Mouse (Mus musculus) kidney, embryonic 16.5 days (tissue): ENCODE measurements at regions not wholly inside any gene's neighbourhood (a gene's known extent, or its start where the extent isn't known, plus 50 kb on each side); places are given as distances from the start of the nearest gene placed in this dataset.

Source experiments
- ATAC-seq: fragments of 200-750 bp; cut with Nextera tagmentation; 2 replicates; pipeline ENCODE4 v1.8.0; 2017; ENCODE audit warnings: moderate TSS enrichment; ENCODE audit not compliant: low FRiP score, low TSS enrichment
- H3K27ac ChIP-seq: fragments of 300-500 bp; sonication (generic); 2 replicates; pipeline ENCODE4 v1.5.1; 2014; ENCODE audit warnings: low read length
- H3K27me3 ChIP-seq: fragments of 300-500 bp; sonication (generic); 2 replicates; pipeline ENCODE4 v1.6.1; 2014; ENCODE audit warnings: low read length, control low read depth, mixed read lengths; ENCODE audit not compliant: insufficient read depth
- H3K36me3 ChIP-seq: fragments of 300-500 bp; sonication (generic); 2 replicates; pipeline ENCODE4 v1.6.1; 2014; ENCODE audit warnings: low read length, control low read depth, mixed read lengths; ENCODE audit not compliant: insufficient read depth
- H3K4me1 ChIP-seq: fragments of 300-500 bp; sonication (generic); 2 replicates; pipeline ENCODE4 v1.6.1; 2014; ENCODE audit warnings: low read length, control low read depth, mixed read lengths; ENCODE audit not compliant: insufficient read depth
- H3K4me2 ChIP-seq: fragments of 300-500 bp; sonication (generic); replicated peaks from 2 replicates; pipeline ENCODE4 v1.6.1; 2014; ENCODE audit warnings: low read depth, low read length
- H3K4me3 ChIP-seq: fragments of 300-500 bp; sonication (generic); 2 replicates; pipeline ENCODE4 v1.5.1; 2014; ENCODE audit warnings: mild to moderate bottlenecking, low read length
- H3K9ac ChIP-seq: fragments of 300-500 bp; sonication (generic); replicated peaks from 2 replicates; pipeline ENCODE4 v1.6.1; 2014; ENCODE audit warnings: low read length
- H3K9me3 ChIP-seq: fragments of 300-500 bp; sonication (generic); 2 replicates; pipeline ENCODE4 v1.6.1; 2016; ENCODE audit warnings: low read length, control low read depth
- WGBS: fragments of 180-500 bp; shearing (Covaris S2); extraction: QIAGEN DNeasy Blood & Tissue Kit; methylation state at CpG from one replicate; pipeline ENCODE4 v1.1.7; 2014; 5-methylcytosine and 5-hydroxymethylcytosine counted together

- Histone ChIP-seq H3K9me3 (no peaks in the 10 kb centered on the region), H3K36me3 (no peaks in the 10 kb centered on the region), H3K27ac (no peak overlapping the region), H3K4me1 (no peaks in the 10 kb centered on the region), H3K4me2 (no peak overlapping the region), H3K4me3 (no peak overlapping the region), H3K9ac (no peak overlapping the region), H3K27me3 (no peaks in the 10 kb centered on the region)
- ATAC-seq, result peak; percentile 23; the same call in 1 of the 2 replicates
- WGBS, result 13% methylated on average over 16 of the region's 16 CpGs
Observed at GRCm38 (mm10) chr1:177382596-177383190, 59.5 kb upstream of the Zbtb18 start.

- WGBS, result 83% methylated on average over 4 of the region's 4 CpGs
- no peaks in the 10 kb centered on the region for H3K27me3 ChIP-seq
- no peak overlapping the region for H3K4me3 ChIP-seq
- no peaks in the 10 kb centered on the region for H3K36me3 ChIP-seq
- no peak for ATAC-seq
- no peak overlapping the region for H3K9ac ChIP-seq
- no peak overlapping the region for H3K27ac ChIP-seq
- H3K9me3 ChIP-seq, result no peaks in the 10 kb centered on the region
- no peaks in the 10 kb centered on the region for H3K4me1 ChIP-seq
- H3K4me2 ChIP-seq, result no peak overlapping the region
Observed at GRCm38 (mm10) chr1:177382147-177382546, 60.0 kb upstream of the Zbtb18 start.

- Histone ChIP-seq H3K4me1 (peaks cover 8% of the 10 kb centered on the region; the same call in 1 of the 2 replicates), H3K4me3 (no peak overlapping the region), H3K27ac (no peak overlapping the region), H3K27me3 (no peaks in the 10 kb centered on the region), H3K9ac (no peak overlapping the region), H3K9me3 (no peaks in the 10 kb centered on the region), H3K4me2 (no peak overlapping the region), H3K36me3 (no peaks in the 10 kb centered on the region)
- ATAC-seq, result no peak
- WGBS, result 87% methylated on average over 3 of the region's 3 CpGs
Observed at GRCm38 (mm10) chr1:177378112-177378511, 64.0 kb upstream of the Zbtb18 start.

GRCm38 (mm10) chr1:177373226-177373825 is 68.8 kb upstream of the Zbtb18 start:
- Histone ChIP-seq H3K9ac (no peak overlapping the region), H3K36me3 (no peaks in the 10 kb centered on the region), H3K27me3 (no peaks in the 10 kb centered on the region), H3K4me3 (no peak overlapping the region), H3K27ac (no peak overlapping the region), H3K4me2 (0 out of 2 replicates have a peak overlapping the region, but pooled peaks have one; percentile 10), H3K4me1 (peaks cover 8% of the 10 kb centered on the region; the same call in 1 of the 2 replicates), H3K9me3 (no peaks in the 10 kb centered on the region)
- 6% methylated on average over 5 of the region's 5 CpGs for WGBS
- peak; percentile 51; the same call in 1 of the 2 replicates for ATAC-seq

GRCm38 (mm10) chr1:177372066-177372465 is 70.1 kb upstream of the Zbtb18 start:
- H3K9ac ChIP-seq, result no peak overlapping the region
- no peak overlapping the region for H3K4me2 ChIP-seq
- no peaks in the 10 kb centered on the region for H3K9me3 ChIP-seq
- H3K36me3 ChIP-seq, result no peaks in the 10 kb centered on the region
- WGBS, result 71% methylated on average over 10 of the region's 10 CpGs
- ATAC-seq, result no peak
- no peaks in the 10 kb centered on the region for H3K27me3 ChIP-seq
- peaks cover 8% of the 10 kb centered on the region; the same call in 1 of the 2 replicates for H3K4me1 ChIP-seq
- H3K27ac ChIP-seq, result no peak overlapping the region
- no peak overlapping the region for H3K4me3 ChIP-seq

GRCm38 (mm10) chr1:177367864-177368610 is 74.1 kb upstream of the Zbtb18 start:
- Histone ChIP-seq H3K4me2 (no peak overlapping the region), H3K9ac (no peak overlapping the region), H3K4me3 (no peak overlapping the region), H3K36me3 (no peaks in the 10 kb centered on the region), H3K27me3 (no peaks in the 10 kb centered on the region), H3K4me1 (no peaks in the 10 kb centered on the region), H3K9me3 (no peaks in the 10 kb centered on the region), H3K27ac (no peak overlapping the region)
- no peak for ATAC-seq
- WGBS, result 88% methylated on average over 9 of the region's 9 CpGs

GRCm38 (mm10) chr1:177366914-177367313 is 75.2 kb upstream of the Zbtb18 start:
- no peak for ATAC-seq
- H3K27ac ChIP-seq, result no peak overlapping the region
- no peak overlapping the region for H3K9ac ChIP-seq
- H3K4me3 ChIP-seq, result no peak overlapping the region
- H3K36me3 ChIP-seq, result no peaks in the 10 kb centered on the region
- no peak overlapping the region for H3K4me2 ChIP-seq
- H3K27me3 ChIP-seq, result no peaks in the 10 kb centered on the region
- no peaks in the 10 kb centered on the region for H3K9me3 ChIP-seq
- 78% methylated on average over 6 of the region's 6 CpGs for WGBS
- no peaks in the 10 kb centered on the region for H3K4me1 ChIP-seq

GRCm38 (mm10) chr1:177366475-177366874 is 75.7 kb upstream of the Zbtb18 start:
- ATAC-seq, result no peak
- H3K9ac ChIP-seq, result no peak overlapping the region
- no peaks in the 10 kb centered on the region for H3K4me1 ChIP-seq
- H3K4me3 ChIP-seq, result no peak overlapping the region
- no peaks in the 10 kb centered on the region for H3K9me3 ChIP-seq
- H3K27me3 ChIP-seq, result no peaks in the 10 kb centered on the region
- no peak overlapping the region for H3K27ac ChIP-seq
- H3K4me2 ChIP-seq, result no peak overlapping the region
- no peaks in the 10 kb centered on the region for H3K36me3 ChIP-seq
- WGBS, result 77% methylated on average over 7 of the region's 7 CpGs

- H3K27me3 ChIP-seq, result no peaks in the 10 kb centered on the region
- H3K36me3 ChIP-seq, result no peaks in the 10 kb centered on the region
- H3K9ac ChIP-seq, result no peak overlapping the region
- ATAC-seq, result no peak
- WGBS, result 84% methylated on average over 7 of the region's 7 CpGs
- H3K27ac ChIP-seq, result no peak overlapping the region
- H3K4me2 ChIP-seq, result no peak overlapping the region
- no peak overlapping the region for H3K4me3 ChIP-seq
- H3K9me3 ChIP-seq, result no peaks in the 10 kb centered on the region
- no peaks in the 10 kb centered on the region for H3K4me1 ChIP-seq
Observed at GRCm38 (mm10) chr1:177364355-177364754, 77.8 kb upstream of the Zbtb18 start.

GRCm38 (mm10) chr1:177362398-177362797 is 79.8 kb upstream of the Zbtb18 start:
- 93% methylated on average over 8 of the region's 8 CpGs for WGBS
- Histone ChIP-seq H3K36me3 (no peaks in the 10 kb centered on the region), H3K27me3 (no peaks in the 10 kb centered on the region), H3K4me2 (no peak overlapping the region), H3K9ac (no peak overlapping the region), H3K4me3 (no peak overlapping the region), H3K9me3 (no peaks in the 10 kb centered on the region), H3K4me1 (no peaks in the 10 kb centered on the region), H3K27ac (no peak overlapping the region)
- no peak for ATAC-seq
